In the genomic region with DNA sequence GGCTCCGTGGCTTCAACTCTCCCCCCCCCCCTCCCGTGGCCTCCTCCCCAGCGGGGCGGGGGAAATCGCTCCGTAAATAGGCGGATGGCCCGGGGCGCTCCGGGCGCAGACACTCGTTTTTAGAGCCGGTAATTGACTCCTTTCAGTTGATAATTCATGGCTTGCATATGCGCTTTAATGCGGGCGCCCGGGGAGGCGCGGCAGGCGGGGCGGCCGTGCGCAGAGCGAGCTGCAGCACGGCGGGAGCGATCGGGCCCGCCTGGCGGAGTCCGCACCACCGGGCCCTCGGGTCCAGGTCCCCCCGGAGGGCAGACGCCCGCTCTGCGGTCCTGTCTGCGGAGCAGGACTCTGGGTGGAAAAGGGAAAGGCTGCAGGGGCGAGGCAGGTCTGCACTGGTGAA, we compare ENCODE assay signal across 10 mouse cellular contexts. TPM values are rescaled to one million over a fixed set of nuclear protein-coding genes. Genes with fewer than 3 reads are reported as not detected.
DNase-seq lines count a peak whose midpoint lies in the region; ATAC-seq and TF ChIP-seq lines count a peak whose summit lies in the region.
"Had no signal": no experiment of that assay in that cellular context is flagged by ENCODE, and none has a peak within 500 bp of the region (broad histone marks: within the 10 kb centered on the region; RNA-seq: fewer than 3 reads in every experiment).

No protein-coding gene starts in this region.

- H3K27ac ChIP-seq in liver, embryonic 14.5 days, result no peak overlapping the region

- H3K9me3 ChIP-seq in liver, embryonic 14.5 days (ENCODE audit: control insufficient read depth, low read length), result no peaks in the 10 kb centered on the region

- ATAC-seq in frontal cortex, adult (ENCODE audit: low TSS enrichment), result peak; percentile 17; the same call in 1 of the 2 replicates
- no peak for ATAC-seq in liver, embryonic 14.5 days (ENCODE audit: insufficient read depth)

- 2% methylated on average over 38 of the region's 39 CpGs for WGBS in liver, embryonic 14.5 days (ENCODE audit: insufficient replicate concordance)

- no peaks in the 10 kb centered on the region; a peak in 2 of 4 replicates for H3K4me1 ChIP-seq in liver, embryonic 14.5 days (replicated peaks; ENCODE audit: control insufficient read depth in 2 of 2, insufficient read depth in 2 of 2, low read length in 1 of 2)

- peak overlapping the region; percentile 18; the same call in 1 of the 2 replicates for H3K4me2 ChIP-seq in liver, embryonic 14.5 days (ENCODE audit: low read depth)

- H3K9ac ChIP-seq in liver, embryonic 14.5 days (replicated peaks), result no peak overlapping the region

- H3K36me3 ChIP-seq in liver, embryonic 14.5 days (replicated peaks; ENCODE audit: control insufficient read depth, insufficient read depth, low read depth), result no peaks in the 10 kb centered on the region

- TF ChIP-seq EP300 in liver, embryonic 14.5 days (IDR thresholded peaks at IDR 0.05; ENCODE audit: low read depth), result no peak

- DNase-seq in frontal cortex, postnatal 10 days (ENCODE audit: low spot score in 2 of 2), result no peak
- DNase-seq in thymus, postnatal 4 days, result peak; percentile 12
- no peak for DNase-seq in thymus, postnatal 0 days (ENCODE audit: low spot score)
- no peak for DNase-seq in liver, embryonic 14.5 days (ENCODE audit: low read depth in 3 of 3, low spot score in 3 of 3)
- no peak for DNase-seq in spleen, postnatal 36 days (ENCODE audit: low spot score in 2 of 2)
- no peak for DNase-seq in adrenal gland, postnatal 10 days
- no peak for DNase-seq in layer of hippocampus, adult 9-10 months (ENCODE audit: low spot score)
- DNase-seq: heart, postnatal 4 days; right cerebral cortex, adult 18-20 months had no signal

- H3K4me3 ChIP-seq in liver, embryonic 14.5 days (ENCODE audit: insufficient read depth in 1 of 2, low read depth in 2 of 2, low read length in 2 of 2), result peak overlapping the region in 1 of 2 experiments; percentile 5; a peak in 1 of 4 replicates

- no peak for TF ChIP-seq CTCF in liver, embryonic 14.5 days (IDR thresholded peaks at IDR 0.05; ENCODE audit: low read depth)

- peaks cover 39% of the 10 kb centered on the region for H3K27me3 ChIP-seq in liver, embryonic 14.5 days (ENCODE audit: control insufficient read depth, insufficient read depth, low read length)

RNA-seq across cellular contexts. Expression of gene Faah, which starts 38.3 kb away (rescaled TPM):
- 3.9 and 4.7 TPM in 2 replicates for polyA plus RNA-seq in thymus, postnatal 0 days (2015; fragmentation: Nextera tagmentation; extraction: Ambion mirVana)
- polyA plus RNA-seq in liver, embryonic 14.5 days (2012; rRNA removed), result 4.0 and 4.1 TPM in 2 replicates
- polyA plus RNA-seq in liver, embryonic 14.5 days (2014; fragmentation: Nextera tagmentation; extraction: Ambion mirVana), result 3.8 and 5.4 TPM in 2 replicates
- total RNA-seq in adrenal gland, postnatal 10 days (2021), result 10 to 100 TPM in 1 of 2 experiments, 1 to 10 TPM in 1; 9.8 to 13.8 TPM

RNA-seq across cellular contexts. Expression of gene Dmbx1, which starts 39.7 kb away (rescaled TPM):
- 0.04 and 0.05 TPM in 2 replicates for polyA plus RNA-seq in thymus, postnatal 0 days (2015; fragmentation: Nextera tagmentation; extraction: Ambion mirVana)
- polyA plus RNA-seq in liver, embryonic 14.5 days (2012; rRNA removed), result not detected in 2 replicates
- not detected in 2 replicates for polyA plus RNA-seq in liver, embryonic 14.5 days (2014; fragmentation: Nextera tagmentation; extraction: Ambion mirVana)
- total RNA-seq in adrenal gland, postnatal 10 days (2021), result not detected
- total RNA-seq: heart, postnatal 4 days had no signal
